Comparison of ENCODE assay signal across 8 mouse cellular contexts in genomic region chr5:142824091-142824490, GRCm38 (mm10). TPM values are rescaled to one million over a fixed set of nuclear protein-coding genes. Genes with fewer than 3 reads are reported as not detected.
DNase-seq lines count a peak whose midpoint lies in the region; ATAC-seq and TF ChIP-seq lines count a peak whose summit lies in the region.

No protein-coding gene starts in this region.

- 33% methylated on average over 6 of the region's 6 CpGs for WGBS in heart, embryonic 10.5 days
- WGBS in forebrain, embryonic 14.5 days: 26% methylated on average over 6 of the region's 6 CpGs
- 90% methylated on average over 5 of the region's 6 CpGs for WGBS in macrophage (ENCODE audit: missing documents)

- H3K27me3 ChIP-seq in heart, embryonic 10.5 days (ENCODE audit: insufficient read depth, poor library complexity, severe bottlenecking): no peaks in the 10 kb centered on the region
- H3K27me3 ChIP-seq in ES-Bruce4 (ENCODE audit: control insufficient read depth, insufficient read depth, low read length, poor library complexity, severe bottlenecking): no peaks in the 10 kb centered on the region
- no peaks in the 10 kb centered on the region for H3K27me3 ChIP-seq in forebrain, embryonic 14.5 days (replicated peaks; ENCODE audit: control insufficient read depth, insufficient read depth, low read length)

- H3K9me3 ChIP-seq in heart, embryonic 10.5 days: no peaks in the 10 kb centered on the region
- H3K9me3 ChIP-seq in ES-Bruce4 (replicated peaks; ENCODE audit: control insufficient read depth, insufficient read depth, low read length, poor library complexity, severe bottlenecking): no peaks in the 10 kb centered on the region
- H3K9me3 ChIP-seq in forebrain, embryonic 14.5 days (replicated peaks; ENCODE audit: control insufficient read depth, low read length): no peaks in the 10 kb centered on the region

- peak overlapping the region; percentile 100 for H3K27ac ChIP-seq in heart, embryonic 10.5 days
- H3K27ac ChIP-seq in ES-Bruce4 (ENCODE audit: insufficient read depth, low read length) (0 out of 2 replicates have a peak overlapping the region, but pooled peaks have one; percentile 12), macrophage (peak overlapping the region; percentile 100)
- peak overlapping the region; percentile 100 for H3K27ac ChIP-seq in forebrain, embryonic 14.5 days (ENCODE audit: low read depth, low read length)

- no peak for TF ChIP-seq EP300 in ES-Bruce4 (IDR thresholded peaks at IDR 0.05; ENCODE audit: insufficient read depth, low read depth, low read length)

- no peak for TF ChIP-seq CTCF in ES-Bruce4 (IDR thresholded peaks at IDR 0.05; ENCODE audit: low read depth, low read length)

- no peak for ATAC-seq in forebrain, embryonic 14.5 days
- no peak for ATAC-seq in cerebellum, adult (ENCODE audit: insufficient number of reproducible peaks, low FRiP score, low TSS enrichment)

- intact Hi-C loops in heart, postnatal 25 days (cut with DNase I): loop anchor here (5.0 kb wide), 2 partner anchors 83 to 108 kb away; partner anchors contain the start of gene Actb

- H3K36me3 ChIP-seq in heart, embryonic 10.5 days: no peaks in the 10 kb centered on the region
- no peaks in the 10 kb centered on the region for H3K36me3 ChIP-seq in ES-Bruce4 (ENCODE audit: control insufficient read depth, insufficient read depth, low read length, poor library complexity, severe bottlenecking)
- H3K36me3 ChIP-seq in forebrain, embryonic 14.5 days (ENCODE audit: control insufficient read depth, insufficient read depth, low read length): no peaks in the 10 kb centered on the region
- H3K36me3 ChIP-seq in macrophage (ENCODE audit: inconsistent target): no peaks in the 10 kb centered on the region

- no peak for TF ChIP-seq POLR2A in ES-Bruce4 (IDR thresholded peaks at IDR 0.05; ENCODE audit: insufficient read depth, low read length)

- H3K9ac ChIP-seq in ES-Bruce4 (ENCODE audit: low read depth, poor library complexity, severe bottlenecking): peak overlapping the region; percentile 73
- peak overlapping the region; percentile 99; the same call in 1 of the 2 replicates for H3K9ac ChIP-seq in forebrain, embryonic 14.5 days (ENCODE audit: low read length)

- H3K79me2 ChIP-seq in macrophage (ENCODE audit: inconsistent target): peaks cover 23% of the 10 kb centered on the region

- DNase-seq in heart, embryonic 10.5 days (ENCODE audit: low spot score): no peak
- DNase-seq in heart, postnatal 25 days (ENCODE audit: low spot score): no peak
- no peak for DNase-seq in forebrain, embryonic 14.5 days (ENCODE audit: low spot score)
- DNase-seq in right cerebral cortex, postnatal 36 days (ENCODE audit: low spot score in 2 of 2): no peak
- DNase-seq in ovary, postnatal 10 days (ENCODE audit: low spot score): no peak

- peak overlapping the region; percentile 99 for H3K4me3 ChIP-seq in heart, embryonic 10.5 days
- H3K4me3 ChIP-seq in ES-Bruce4 (ENCODE audit: low read depth, low read length): no peak overlapping the region
- H3K4me3 ChIP-seq in forebrain, embryonic 14.5 days (ENCODE audit: low read depth, low read length): no peak overlapping the region; the same call in 1 of the 2 replicates
- H3K4me3 ChIP-seq in macrophage (ENCODE audit: inconsistent target): no peak overlapping the region

- peak overlapping the region; percentile 96 for H3K4me2 ChIP-seq in forebrain, embryonic 14.5 days (ENCODE audit: low read length)

- H3K4me1 ChIP-seq in heart, embryonic 10.5 days: peaks cover 36% of the 10 kb centered on the region
- peaks cover 4% of the 10 kb centered on the region for H3K4me1 ChIP-seq in ES-Bruce4 (ENCODE audit: control insufficient read depth, insufficient read depth, low read length)
- H3K4me1 ChIP-seq in forebrain, embryonic 14.5 days (ENCODE audit: control insufficient read depth, insufficient read depth, low read length): peaks cover 20% of the 10 kb centered on the region

RNA-seq across cellular contexts. Expression of gene Tnrc18, which starts 6.6 kb away (rescaled TPM):
- polyA plus RNA-seq in heart, embryonic 10.5 days (2016; fragmentation: Nextera tagmentation; extraction: Ambion mirVana): 22.2 and 24.8 TPM in 2 replicates
- 10 to 100 TPM; 50.5 to 59.1 TPM for total RNA-seq in heart, postnatal 25 days (2021)
- polyA plus RNA-seq in ES-Bruce4 (2011; ENCODE audit: insufficient read depth, insufficient read length, low read depth, missing spikeins): 13.9 and 20.2 TPM in 2 replicates
- polyA plus RNA-seq in forebrain, embryonic 14.5 days (2014; fragmentation: Nextera tagmentation; extraction: Ambion mirVana): 27.5 and 36.6 TPM in 2 replicates
- total RNA-seq in macrophage (2018; cell fraction: chromatin; rRNA removed): 100 to 1,000 TPM in 22 of 26 experiments, 10 to 100 TPM in 4; 39.2 to 447 (median 241) TPM
- 10 to 100 TPM; 20.2 to 98.3 (median 69.9) TPM for total RNA-seq in macrophage (2018; cell fraction: cytosol; rRNA removed)
- 100 to 1,000 TPM in 23 of 26 experiments, 10 to 100 TPM in 3; 54.6 to 280 (median 200) TPM for total RNA-seq in macrophage (2018; cell fraction: nucleus; rRNA removed)
- 25.5 to 27.5 TPM (median 26.9 TPM) in 3 replicates for polyA plus RNA-seq in macrophage (2018)

Comparison
In these comparisons a context has a peak if more than half of its experiments do, and no peak if none do; other contexts are left out.
1. H3K27ac ChIP-seq: peak in every context shown above with its lines; median percentile 100 in heart, embryonic 10.5 days; 100 in forebrain, embryonic 14.5 days; 100 in macrophage; 12 in ES-Bruce4.